Mouse (Mus musculus): ENCODE results near the gene Cldn22. TPM values are rescaled to one million over a fixed set of nuclear protein-coding genes. Genes with fewer than 3 reads are reported as not detected.
A peak's percentile ranks its signal among the peaks of the same experiment; 100 is the strongest.

The Cldn22 gene
- total RNA-seq, 2 experiments from 2014 or later, result not detected

- DNase-seq, result no peak
- intact Hi-C loops (cut with DNase I), result loop anchor here (10.0 kb wide), 1 partner anchor 82 kb away; no protein-coding TSS in a partner anchor
These were observed 2.6 kb downstream of the Cldn22 start for GRCm38 (mm10) chr8:47826911-47827310.

GRCm38 (mm10) chr8:47832616-47833015 is 8.3 kb downstream of the Cldn22 start:
- no peak for DNase-seq
- intact Hi-C loops (cut with DNase I), result no loop called here

- intact Hi-C loops (cut with DNase I), result no loop called here
- no peak for DNase-seq
These were observed 9.7 kb downstream of the Cldn22 start for GRCm38 (mm10) chr8:47833944-47834343.

- no peak for DNase-seq
- intact Hi-C loops (cut with DNase I), result no loop called here
These were observed 18.8 kb downstream of the Cldn22 start for GRCm38 (mm10) chr8:47843063-47843462.

- intact Hi-C loops (cut with DNase I), result no loop called here
- DNase-seq, result no peak
These were observed 19.4 kb downstream of the Cldn22 start for GRCm38 (mm10) chr8:47843651-47844050.

- DNase-seq, result peak; percentile 24
- intact Hi-C loops (cut with DNase I), result loop anchor here (5.0 kb wide), 1 partner anchor 104 kb away; no protein-coding TSS in a partner anchor
These were observed 21.7 kb downstream of the Cldn22 start for GRCm38 (mm10) chr8:47845956-47846355.

GRCm38 (mm10) chr8:47847161-47847560 is 22.9 kb downstream of the Cldn22 start:
- peak; percentile 47 for DNase-seq
- intact Hi-C loops (cut with DNase I), result loop anchor here (5.0 kb wide), 1 partner anchor 105 kb away; no protein-coding TSS in a partner anchor

GRCm38 (mm10) chr8:47847931-47848330 is 23.6 kb downstream of the Cldn22 start:
- DNase-seq, result no peak
- intact Hi-C loops (cut with DNase I), result loop anchor here (5.0 kb wide), 1 partner anchor 106 kb away; no protein-coding TSS in a partner anchor

GRCm38 (mm10) chr8:47849842-47850241 is 25.6 kb downstream of the Cldn22 start:
- intact Hi-C loops (cut with DNase I), result loop anchor here (5.0 kb wide), 1 partner anchor 108 kb away; no protein-coding TSS in a partner anchor

GRCm38 (mm10) chr8:47851824-47852502 is 27.7 kb downstream of the Cldn22 start:
- intact Hi-C loops (cut with DNase I), result no loop called here
- DNase-seq, result peak; percentile 40

More at GRCm38 (mm10) chr8:47849842-47850241, 25.6 kb downstream of the Cldn22 start:
- no peak for DNase-seq

GRCm38 (mm10) chr8:47852737-47853136 is 28.5 kb downstream of the Cldn22 start:
- intact Hi-C loops (cut with DNase I), result no loop called here
- DNase-seq, result no peak

- intact Hi-C loops (cut with DNase I), result no loop called here
- DNase-seq, result no peak
These were observed 29.1 kb downstream of the Cldn22 start for GRCm38 (mm10) chr8:47853356-47853755.

- DNase-seq, result no peak
These were observed 35.0 kb downstream of the Cldn22 start for GRCm38 (mm10) chr8:47859259-47859658.

GRCm38 (mm10) chr8:47866568-47866967 is 42.3 kb downstream of the Cldn22 start:
- intact Hi-C loops (cut with DNase I), result no loop called here

More at GRCm38 (mm10) chr8:47859259-47859658, 35.0 kb downstream of the Cldn22 start:
- intact Hi-C loops (cut with DNase I), result no loop called here

GRCm38 (mm10) chr8:47867067-47867466 is 42.8 kb downstream of the Cldn22 start:
- peak; percentile 88 for DNase-seq
- intact Hi-C loops (cut with DNase I), result no loop called here

More at GRCm38 (mm10) chr8:47866568-47866967, 42.3 kb downstream of the Cldn22 start:
- no peak for DNase-seq

- intact Hi-C loops (cut with DNase I), result loop anchor here (2.0 kb wide), 1 partner anchor 144 kb away; no protein-coding TSS in a partner anchor
- no peak for DNase-seq
These were observed 48.3 kb downstream of the Cldn22 start for GRCm38 (mm10) chr8:47872361-47873107.

- intact Hi-C loops (cut with DNase I), result no loop called here
- DNase-seq, result no peak
These were observed 50.4 kb downstream of the Cldn22 start for GRCm38 (mm10) chr8:47874497-47875178.

Data from left cerebral cortex, postnatal 4 days (tissue).